Mouse (Mus musculus): Measurements from ENCODE around the gene Myo5c.

- TF ChIP-seq POLR2A (IDR thresholded peaks at IDR 0.05; ENCODE audit: borderline replicate concordance, extremely low read depth, low read depth, low read length) (no peak), CTCF (IDR thresholded peaks at IDR 0.05; ENCODE audit: insufficient read depth, low read length) (no peak)
These were observed 82.2 kb downstream of the Myo5c start for GRCm38 (mm10) chr9:75313832-75314516.
